Mouse (Mus musculus) retina, embryonic 14.5 days (tissue): ENCODE data around the gene Selenon.
"Not testable (repeated sequence)": the region's sequence is repeated elsewhere in the genome, so short reads cannot be mapped to it uniquely, and the experiment has no call there.

Experiments used
- DNase-seq: peaks from one replicate; pipeline ENCODE4 v3.0.0-alpha.2; 2015; ENCODE audit warnings: low spot score

Selenon gene

GRCm38 (mm10) chr4:134510396-134510795, 41.6 kb downstream of the Selenon start:
- DNase-seq = no peak

DNA sequence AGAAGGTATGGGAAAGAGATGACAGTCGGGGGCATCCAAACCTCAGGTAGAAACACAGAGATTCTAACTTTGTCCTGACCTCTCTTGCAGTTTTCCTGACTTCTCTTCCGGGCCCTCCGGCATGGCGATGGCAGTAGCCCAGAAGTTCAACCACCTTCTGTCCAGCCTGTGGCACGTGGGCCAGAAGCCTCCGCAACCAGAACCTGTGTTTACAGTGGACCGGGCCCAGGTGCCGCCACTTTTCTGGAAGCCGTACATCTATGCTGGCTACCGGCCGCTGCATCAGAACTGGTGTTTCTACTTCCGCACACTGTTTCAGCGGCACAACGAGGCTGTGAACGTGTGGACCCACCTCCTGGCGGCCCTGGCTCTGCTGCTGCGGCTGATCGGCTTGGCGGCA, 45.3 kb downstream of the Selenon start:
- DNase-seq = no peak

- no peak for DNase-seq
Observed at GRCm38 (mm10) chr4:134505966-134506594, 45.9 kb downstream of the Selenon start.

DNA sequence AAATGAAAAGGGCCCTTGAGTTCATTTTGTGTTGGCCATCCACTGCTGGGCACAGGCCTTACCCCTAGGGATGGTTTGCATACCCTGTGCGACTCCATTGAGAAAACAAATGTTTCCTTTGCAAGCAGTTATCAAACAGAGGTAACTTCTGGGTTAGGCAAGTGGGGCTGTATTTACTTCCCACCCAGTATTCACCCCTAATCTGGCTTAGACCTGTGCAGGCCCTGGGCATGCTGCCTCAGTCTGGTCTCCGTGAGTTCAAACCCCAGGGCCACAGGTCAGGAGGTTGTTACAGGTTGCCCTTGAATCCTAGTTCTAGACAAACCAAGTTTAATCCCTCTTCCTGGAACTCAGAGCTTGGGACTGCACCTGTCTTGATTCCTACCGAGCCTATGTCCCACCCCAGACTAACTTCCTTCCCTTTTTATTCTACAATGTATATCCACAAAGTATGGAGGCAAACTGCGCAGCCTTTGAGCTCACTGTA, 46.6 kb downstream of the Selenon start:
- DNase-seq = no peak

- no peak for DNase-seq
Observed at GRCm38 (mm10) chr4:134503686-134504357, 48.1 kb downstream of the Selenon start.

DNA sequence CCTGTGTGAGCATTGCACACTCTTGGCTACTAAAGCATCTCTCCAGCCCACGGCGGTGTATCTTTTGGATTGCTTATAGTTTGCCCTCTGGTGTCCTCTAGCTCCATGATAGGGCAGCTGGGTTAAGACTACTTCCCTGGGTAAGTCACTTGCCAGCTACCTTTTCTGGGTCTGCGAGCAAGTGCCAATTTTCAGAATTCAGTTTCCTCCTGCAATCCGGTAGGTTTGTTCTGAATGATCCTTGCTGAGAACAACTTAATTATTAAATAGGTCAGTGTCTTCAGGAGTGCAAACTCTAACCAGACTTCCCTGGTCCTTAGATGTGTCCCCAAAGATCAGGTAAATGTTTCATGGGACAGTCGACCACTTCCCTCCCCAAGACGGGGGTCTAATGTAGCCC, 50.9 kb downstream of the Selenon start:
- DNase-seq = no peak

- DNase-seq = not testable (repeated sequence)
Observed at GRCm38 (mm10) chr4:134498983-134499382, 53.0 kb downstream of the Selenon start.

GRCm38 (mm10) chr4:134497986-134498731, 53.8 kb downstream of the Selenon start:
- no peak for DNase-seq

- DNase-seq = no peak
Observed at GRCm38 (mm10) chr4:134497223-134497622, 54.7 kb downstream of the Selenon start.

- DNase-seq = peak; percentile 61
Observed at GRCm38 (mm10) chr4:134496595-134497210, 55.3 kb downstream of the Selenon start, which contains the start of gene Paqr7. Gene Paqr7, plus strand, starts transcription at chr4:134496697.

- no peak for DNase-seq
Observed at GRCm38 (mm10) chr4:134495546-134495923, 56.4 kb downstream of the Selenon start.

DNA sequence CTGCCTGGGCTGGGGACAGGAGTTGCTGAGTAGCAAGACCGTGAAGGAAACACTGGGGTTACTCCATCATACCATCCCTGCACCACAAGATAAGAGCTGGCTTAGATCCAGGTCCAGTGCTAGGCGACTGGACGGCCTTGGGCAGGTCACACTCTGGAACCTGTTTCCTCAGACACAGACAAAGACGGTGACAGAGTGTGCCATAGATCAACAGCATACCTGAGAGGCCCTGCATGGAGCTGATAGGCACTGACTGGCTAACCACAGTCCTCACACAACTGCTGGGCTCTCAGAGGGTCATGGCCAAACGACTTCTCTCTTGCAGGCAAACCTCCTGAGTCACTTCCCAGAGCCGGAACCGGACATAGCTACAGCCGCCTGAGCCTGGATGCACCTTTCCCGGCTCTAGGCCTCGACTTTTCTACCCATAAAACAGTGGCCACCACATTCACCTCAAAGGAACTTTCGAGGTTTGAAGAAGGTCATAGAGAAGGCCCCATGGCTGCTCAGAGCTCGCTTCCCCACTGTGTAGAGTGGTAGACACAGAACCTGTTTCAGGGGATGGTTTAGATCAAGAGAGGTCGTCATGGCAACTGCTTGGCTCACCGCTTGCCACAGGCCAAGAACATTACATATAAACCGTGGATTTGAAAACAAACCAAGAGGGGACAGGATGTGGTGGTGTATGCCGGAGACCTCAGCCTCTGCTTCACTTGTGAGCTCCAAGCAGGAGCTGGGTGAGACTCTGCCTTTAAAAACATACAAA, 57.0 kb downstream of the Selenon start:
- no peak for DNase-seq

DNA sequence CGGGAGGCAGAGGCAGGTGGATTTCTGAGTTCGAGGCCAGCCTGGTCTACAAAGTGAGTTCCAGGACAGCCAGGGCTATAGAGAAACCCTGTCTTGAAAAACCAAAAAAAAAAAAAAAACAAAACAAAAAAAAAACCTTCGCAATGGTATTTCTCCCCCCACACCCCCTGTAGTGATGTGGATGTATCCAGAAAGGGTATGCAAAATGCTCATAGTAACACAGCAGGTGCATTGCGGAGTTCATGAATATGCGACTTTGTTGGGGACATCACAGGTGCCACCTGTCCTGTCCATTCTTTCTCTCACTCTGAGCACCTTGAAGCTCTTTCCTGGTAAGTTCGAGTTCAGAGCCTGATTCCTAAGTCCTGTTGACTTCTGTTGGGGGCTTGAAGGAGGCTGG, 57.8 kb downstream of the Selenon start:
- not testable (repeated sequence) for DNase-seq

- DNase-seq = no peak
Observed at GRCm38 (mm10) chr4:134491716-134492115, 60.2 kb downstream of the Selenon start.

DNA sequence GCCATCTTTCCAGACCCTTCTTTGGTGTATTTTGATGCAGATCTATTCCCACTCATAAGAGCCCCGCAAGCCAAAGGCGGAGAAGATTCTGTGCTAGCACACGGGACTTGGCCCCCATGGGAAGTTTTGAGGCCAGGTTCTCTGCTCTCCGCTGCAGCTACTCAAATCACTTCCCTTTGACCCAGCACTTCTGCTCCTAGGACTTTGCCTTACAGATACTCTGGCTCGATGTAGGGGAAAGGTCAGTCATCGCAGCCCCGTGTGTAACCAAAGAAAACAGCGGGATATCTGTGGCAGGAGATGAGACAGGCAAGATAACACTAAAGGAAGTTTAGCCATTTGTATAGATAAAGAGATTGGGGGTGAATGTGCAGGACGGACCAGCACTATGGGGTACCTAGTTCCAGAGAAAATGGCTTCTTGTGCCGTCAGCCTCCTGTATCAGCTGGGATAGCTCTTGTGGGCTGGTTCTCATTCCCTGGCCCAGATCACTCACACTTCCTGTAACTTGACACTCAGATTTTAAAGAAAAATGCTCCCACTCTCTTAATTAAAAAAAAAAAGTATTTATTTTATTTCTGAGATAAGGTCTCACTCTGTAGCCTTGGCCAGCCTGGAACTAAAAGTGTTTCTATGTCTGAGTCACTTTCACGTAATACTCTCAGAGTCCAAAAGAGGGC, 61.8 kb downstream of the Selenon start:
- no peak for DNase-seq

GRCm38 (mm10) chr4:134488211-134488610, 63.8 kb downstream of the Selenon start:
- DNase-seq = no peak
